Mouse (Mus musculus) CH12.LX (cell line): ENCODE data around the gene Cebpa.

Source experiments
- CHD2 ChIP-seq: IDR thresholded peaks from 2 replicates; pipeline ENCODE4 v1.6.1; 2011; ENCODE audit warnings: low read length, improper control_type of control experiment
- CTCF ChIP-seq, 2 experiments: IDR thresholded peaks in 1 of 2; conservative IDR thresholded peaks in 1 of 2; 2 replicates each; pipeline ENCODE4 v1.5.1; 2011 to 2012; ENCODE audit warnings: low read depth in 2 of 2, low read length in 2 of 2, improper control_type of control experiment in 1 of 2, inconsistent platforms in 1 of 2, mild to moderate bottlenecking in 1 of 2, moderate library complexity in 1 of 2
- MYC ChIP-seq: IDR thresholded peaks from 2 replicates; pipeline ENCODE4 v1.6.1; 2011; ENCODE audit warnings: low read depth, mild to moderate bottlenecking, improper control_type of control experiment, low read length

DNA sequence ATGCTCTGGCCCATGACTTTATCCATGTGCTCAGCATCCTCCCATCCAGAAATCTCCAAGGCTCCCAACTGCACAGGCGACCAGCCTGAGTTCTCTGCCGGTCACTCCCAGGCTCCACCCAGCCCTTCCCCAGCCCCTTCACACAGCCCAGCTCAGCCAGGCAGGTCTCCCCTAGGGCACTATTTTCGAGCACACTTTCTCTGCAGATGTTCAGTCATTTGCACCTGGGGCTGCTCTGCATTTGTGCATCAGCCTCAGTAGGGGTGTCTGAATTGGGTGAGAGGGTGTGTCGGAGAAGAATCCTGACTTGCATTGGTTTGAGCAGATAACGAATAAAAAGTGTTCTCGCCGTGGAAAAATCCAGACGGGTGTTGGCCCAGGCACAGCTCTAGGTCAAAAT is 23.4 kb downstream of the Cebpa start:
- TF ChIP-seq CTCF (conservative IDR thresholded peaks at IDR 0.05 in 1 of 2, IDR thresholded peaks at IDR 0.05 in 1 of 2; ENCODE audit: low read depth in 2 of 2, low read length in 2 of 2) (no peak), MYC (no peak), CHD2 (no peak)
